Mouse (Mus musculus): ENCODE results near the gene Kirrel.

DNA sequence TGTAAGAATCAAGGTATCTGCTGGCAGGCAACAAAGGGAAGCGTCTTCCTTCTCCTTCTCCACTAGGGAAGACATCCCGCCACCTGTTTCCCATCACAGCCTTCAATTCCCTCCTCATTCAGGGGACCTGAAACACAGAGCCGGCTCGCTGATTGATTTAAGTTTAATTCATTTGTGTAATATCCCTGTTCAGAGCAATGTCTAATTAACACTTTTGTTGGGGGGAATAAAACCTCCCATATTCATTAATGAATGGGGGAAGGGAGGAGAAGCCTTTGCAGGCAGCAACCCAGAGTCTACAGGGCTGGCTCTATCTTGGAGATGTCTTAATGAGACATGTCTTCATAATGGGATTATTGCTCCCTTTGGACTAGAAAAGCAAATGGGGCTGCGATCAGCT lies 34.3 kb downstream of the Kirrel start:
- TF ChIP-seq CTCF (IDR thresholded peaks at IDR 0.05; ENCODE audit: borderline replicate concordance, extremely low read depth, insufficient read depth, insufficient read length) (no peak), POLR2A (IDR thresholded peaks at IDR 0.05; ENCODE audit: borderline replicate concordance, extremely low read depth, insufficient read depth, insufficient read length, poor library complexity, severe bottlenecking) (no peak)
